Mouse (Mus musculus) gastrocnemius, postnatal 14 days (tissue): Measurements from ENCODE around the gene Card14. TPM values are rescaled to one million over a fixed set of nuclear protein-coding genes. Genes with fewer than 3 reads are reported as not detected.
A peak's percentile ranks its signal among the peaks of the same experiment; 100 is the strongest.

Experiments
- DNase-seq: peaks from one replicate; pipeline ENCODE4 v3.0.0; 2021; ENCODE audit warnings: mixed read lengths
- intact Hi-C: fragments of 180-260 bp; cut with DNase I; formaldehyde crosslinking; loops from one replicate; pipeline ENCODE4 v1.15.1; 2025; ENCODE audit warnings: low total_unique reads
- microRNA-seq, 2 experiments: library from miRNA; unstranded; fragments of <30 nt; microRNA quantifications; one replicate each; pipeline ENCODE4 v1.2.0; 2021
- total RNA-seq, 2 experiments: library from RNA; stranded (reverse); gene quantifications; 2 replicates each; pipeline ENCODE4 v1.2.3; 2021

The Card14 gene
- total RNA-seq, 2 experiments from 2014 or later: 0.64 to 1.3 TPM

DNA sequence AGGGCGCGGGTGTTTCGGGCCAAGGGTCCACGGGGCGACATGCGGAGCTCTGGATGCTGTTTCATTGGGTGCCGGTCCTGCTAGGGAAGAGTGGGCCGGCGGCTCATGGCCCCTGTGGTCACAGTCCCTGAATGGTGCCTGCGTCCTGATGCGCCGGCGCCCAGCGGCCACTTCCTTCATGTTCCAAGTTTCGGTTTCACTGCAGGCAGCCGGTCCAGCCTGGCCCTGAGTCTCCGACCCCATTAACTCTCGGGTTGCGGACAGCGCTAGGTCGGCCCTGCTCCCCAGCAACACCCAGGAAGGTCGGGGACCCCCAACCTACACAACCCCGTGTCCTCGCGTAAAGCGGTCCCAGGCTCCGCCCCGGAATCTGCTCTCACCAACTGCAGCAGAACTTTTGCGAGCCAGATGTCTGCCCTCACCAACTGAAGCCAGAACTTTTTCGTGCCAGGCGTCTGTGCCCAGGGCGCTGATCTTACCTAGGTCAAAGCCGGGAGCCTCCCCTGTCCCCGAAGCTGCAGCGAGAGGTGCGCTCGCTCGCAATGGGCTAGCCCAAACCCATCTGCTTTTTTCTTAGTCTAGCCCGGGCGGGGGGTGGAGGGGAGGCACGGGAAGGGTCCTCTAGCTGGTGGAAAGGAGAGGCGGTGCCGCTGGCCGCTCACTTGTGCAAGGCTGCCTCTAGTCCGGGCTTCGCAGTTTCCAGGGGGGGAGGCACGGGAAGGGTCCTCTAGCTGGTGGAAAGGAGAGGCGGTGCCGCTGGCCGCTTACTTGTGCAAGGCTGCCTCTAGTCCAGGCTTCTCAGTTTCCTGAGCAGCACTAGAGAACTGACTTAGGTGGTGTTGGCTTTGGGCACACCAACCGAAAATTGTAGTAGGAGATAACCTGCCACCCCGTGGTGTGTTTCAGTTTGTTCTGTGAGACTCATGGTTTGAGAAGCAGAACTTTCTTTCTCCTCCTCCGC is 83.0 kb downstream of the Card14 start:
- intact Hi-C loops: no loop called here
- DNase-seq: peak; percentile 77

DNA sequence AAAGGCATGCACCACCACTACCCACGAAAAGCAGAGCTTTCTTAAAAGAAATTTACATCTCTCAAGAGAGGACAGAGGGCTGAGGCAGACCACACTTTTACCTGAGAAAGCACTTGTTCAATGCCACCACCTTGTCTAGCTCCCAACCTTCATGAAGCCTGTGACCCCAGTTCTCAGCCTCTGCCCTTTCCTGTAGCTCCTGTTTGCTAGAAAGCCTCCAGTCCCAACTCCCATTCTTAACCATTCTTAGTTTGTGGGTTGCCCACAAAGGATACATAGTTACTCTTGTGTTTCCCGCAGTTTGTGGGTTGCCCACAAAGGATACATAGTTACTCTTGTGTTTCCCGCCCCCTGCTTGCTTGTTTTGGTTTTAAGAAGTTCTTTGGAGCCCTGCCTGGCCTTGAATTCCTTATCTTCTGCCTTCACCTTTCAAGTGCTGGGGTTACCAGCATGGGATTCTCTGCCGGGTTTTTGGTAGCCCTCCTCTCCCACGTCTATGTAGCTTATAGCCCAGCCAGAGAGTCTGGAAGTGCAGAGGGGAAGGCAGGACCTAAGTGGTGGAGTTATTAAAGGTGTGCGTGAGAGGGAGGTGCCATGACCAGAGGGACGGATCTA is 83.9 kb downstream of the Card14 start:
- no peak for DNase-seq
- intact Hi-C loops: no loop called here

DNA sequence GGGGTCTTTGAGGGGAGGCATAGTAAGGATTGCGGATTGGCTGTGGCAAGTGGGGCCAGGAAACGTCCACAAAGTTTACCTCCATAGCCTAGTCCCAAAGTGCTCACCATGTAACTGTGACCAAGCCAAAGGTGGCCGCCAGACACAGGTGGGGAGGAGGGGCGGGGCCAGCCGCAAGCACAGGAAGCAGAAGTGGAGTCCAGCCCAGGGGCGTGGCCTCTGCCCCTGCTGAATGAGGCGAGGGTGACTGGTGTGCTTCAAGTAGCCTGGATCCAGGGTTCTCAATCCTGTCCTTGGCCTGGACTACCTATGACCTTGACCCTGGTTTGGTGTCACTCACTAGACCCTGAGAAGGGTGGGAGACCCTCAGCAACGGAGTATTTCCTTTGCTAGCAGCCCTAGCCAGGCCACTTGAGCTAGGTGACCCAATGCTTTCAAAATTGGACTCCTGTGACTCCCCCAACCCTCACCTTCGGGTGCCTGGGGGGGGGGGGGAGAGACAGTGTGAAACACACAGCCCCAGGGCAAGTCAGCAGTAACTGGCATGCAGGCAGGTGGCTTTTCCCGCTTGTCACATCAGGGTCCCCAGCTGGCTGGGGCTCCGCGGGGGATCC is 84.5 kb downstream of the Card14 start:
- peak; percentile 43 for DNase-seq
- intact Hi-C loops: no loop called here

DNA sequence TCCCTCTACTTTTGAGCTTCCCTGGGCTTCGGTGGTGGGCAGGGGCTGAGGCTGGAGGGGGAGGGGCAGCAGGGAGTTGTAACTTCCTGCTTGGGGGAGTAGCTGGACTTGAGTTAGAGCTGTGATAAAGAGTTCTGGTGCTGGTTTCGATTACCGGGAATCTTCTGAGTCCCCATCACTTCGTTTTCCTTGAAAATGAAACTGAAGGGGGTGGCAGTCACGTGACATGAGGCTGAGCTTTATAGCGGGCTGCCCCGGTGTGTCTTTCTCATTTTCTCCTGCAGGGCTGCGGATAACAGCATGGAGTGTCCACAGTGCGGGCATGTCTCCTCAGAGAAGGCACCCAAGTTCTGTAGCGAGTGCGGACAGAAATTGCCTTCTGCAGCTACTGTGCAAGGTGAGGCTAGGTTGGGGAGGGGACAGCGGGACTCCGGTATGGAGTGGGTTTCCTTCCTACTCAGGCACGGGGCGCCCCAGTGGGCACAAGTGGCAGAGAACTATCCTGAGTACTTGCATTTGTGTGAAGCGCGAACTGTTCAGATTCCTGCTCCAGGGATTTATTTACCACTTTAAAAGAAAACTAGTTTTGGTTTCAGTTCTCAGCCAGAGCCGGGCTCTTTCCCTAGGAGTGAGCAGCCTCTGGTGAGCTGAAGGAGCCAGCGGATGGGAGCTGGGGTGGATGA is 85.4 kb downstream of the Card14 start, which contains the start of gene Rnf213:
Gene Rnf213, plus strand, starts transcription at position 301 of the 683 bp plus-strand sequence.
- DNase-seq: peak; percentile 50
- intact Hi-C loops: no loop called here

DNA sequence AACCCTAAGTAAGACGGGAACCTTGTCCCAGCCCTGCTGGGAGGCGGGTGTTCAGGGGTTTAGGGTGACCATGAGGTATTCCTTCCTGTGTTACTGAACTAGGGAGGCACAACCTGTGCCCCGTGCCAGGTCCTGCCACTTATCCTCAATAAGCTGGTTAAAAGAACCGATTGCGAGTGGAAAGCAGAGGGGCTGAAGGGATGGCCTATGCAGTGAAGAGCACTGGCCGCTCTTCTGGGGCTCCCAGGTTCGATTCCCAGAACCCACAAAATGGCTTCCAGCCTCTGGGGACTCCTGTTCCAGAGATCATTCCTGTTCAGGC is 85.9 kb downstream of the Card14 start:
- intact Hi-C loops: no loop called here
- DNase-seq: no peak

DNA sequence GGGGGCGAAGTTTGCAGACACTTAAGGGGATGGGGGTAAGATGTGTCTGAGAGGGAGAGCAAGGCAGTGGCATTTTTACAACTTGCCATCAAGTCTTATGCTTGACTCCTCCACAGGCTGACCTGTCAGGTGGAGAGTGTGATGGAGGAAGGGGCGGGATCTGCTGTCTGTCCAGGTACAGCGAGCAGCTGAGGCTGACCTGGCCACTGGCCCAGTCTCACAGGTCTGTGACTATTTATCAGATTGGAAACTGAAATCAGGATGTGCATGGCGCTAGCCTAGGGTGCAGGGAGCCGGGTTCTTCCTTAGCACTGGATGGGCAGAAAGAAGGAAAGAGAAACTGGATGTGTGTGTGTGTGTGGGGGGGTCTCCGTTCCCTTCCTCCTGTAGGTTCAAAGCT is 86.6 kb downstream of the Card14 start:
- intact Hi-C loops: no loop called here
- no peak for DNase-seq

Small RNAs within 50 kb of the gene (microRNA-seq; reads per million reads assigned to microRNA genes)
- gene Mir1932: 0 to 0.50 reads per million in 2 experiments

Other genes starting within 250 kb of the Card14 start
- gene Cbx4, start 221.5 kb upstream of the Card14 start, total RNA-seq: 1 to 10 TPM; 4.7 to 5.9 TPM
- gene Tbc1d16, start 79.3 kb upstream of the Card14 start, total RNA-seq: 10 to 100 TPM; 14.3 to 18.5 TPM
- gene Ccdc40, start 79.2 kb upstream of the Card14 start, total RNA-seq: not detected
- gene Gaa, start 39.9 kb upstream of the Card14 start, total RNA-seq: 10 to 100 TPM; 79.1 to 81.6 TPM
- 10 to 100 TPM; 43.8 to 52.4 TPM for gene Eif4a3, start 7.7 kb upstream of the Card14 start, total RNA-seq
- gene Sgsh, start 47.8 kb downstream of the Card14 start, total RNA-seq: 1 to 10 TPM; 3.2 to 4.5 TPM
- 1 to 10 TPM; 2.7 to 2.9 TPM for gene Slc26a11, start 47.8 kb downstream of the Card14 start, total RNA-seq
- 1 to 10 TPM; 5.4 to 7.4 TPM for gene Rnf213, start 85.3 kb downstream of the Card14 start, total RNA-seq
- gene Endov, start 183.6 kb downstream of the Card14 start, total RNA-seq: 1 to 10 TPM; 7.3 to 8.7 TPM
- gene Nptx1, start 240.0 kb downstream of the Card14 start, total RNA-seq: under 1 TPM; 0.35 to 0.40 TPM